Mouse (Mus musculus) midbrain, postnatal 0 days (tissue): ENCODE measurements at regions not wholly inside any gene's neighbourhood (a gene's known extent, or its start where the extent isn't known, plus 50 kb on each side); places are given as distances from the start of the nearest gene placed in this dataset.
A peak's percentile ranks its signal among the peaks of the same experiment; 100 is the strongest.

Experiments used
- ATAC-seq: fragments of 200-750 bp; cut with Nextera tagmentation; 2 replicates; pipeline ENCODE4 v1.8.0; 2017; ENCODE audit warnings: moderate number of reproducible peaks, mild to moderate bottlenecking, moderate TSS enrichment, moderate library complexity; ENCODE audit not compliant: low FRiP score
- DNase-seq: peaks from one replicate; pipeline ENCODE4 v3.0.0-alpha.2; 2015; ENCODE audit warnings: low spot score
- H3K27ac ChIP-seq: fragments of 300-500 bp; sonication (generic); 2 replicates; pipeline ENCODE4 v1.5.1; 2014; ENCODE audit warnings: low read depth, mild to moderate bottlenecking, low read length, mixed read lengths
- H3K27me3 ChIP-seq: fragments of 300-500 bp; sonication (generic); 2 replicates; pipeline ENCODE4 v1.6.1; 2014; ENCODE audit warnings: low read length, control low read depth, mixed read lengths; ENCODE audit not compliant: insufficient read depth
- H3K36me3 ChIP-seq: fragments of 300-500 bp; sonication (generic); 2 replicates; pipeline ENCODE4 v1.6.1; 2014; ENCODE audit warnings: low read length, control low read depth, mixed read lengths; ENCODE audit not compliant: insufficient read depth
- H3K4me1 ChIP-seq: fragments of 300-500 bp; sonication (generic); 2 replicates; pipeline ENCODE4 v1.6.1; 2014; ENCODE audit warnings: mild to moderate bottlenecking, control low read depth, antibody characterized with exemption, low read length, mixed read lengths; ENCODE audit not compliant: insufficient read depth
- H3K4me2 ChIP-seq: fragments of 300-500 bp; sonication (generic); 2 replicates; pipeline ENCODE4 v1.6.1; 2014; ENCODE audit warnings: low read depth, mild to moderate bottlenecking, low read length, mixed read lengths; ENCODE audit not compliant: poor library complexity, severe bottlenecking
- H3K4me3 ChIP-seq: fragments of 300-500 bp; sonication (generic); 2 replicates; pipeline ENCODE4 v1.5.1; 2014; ENCODE audit warnings: low read depth, mild to moderate bottlenecking, low read length, moderate library complexity
- H3K9ac ChIP-seq: fragments of 300-500 bp; sonication (generic); replicated peaks from 2 replicates; pipeline ENCODE4 v1.6.1; 2014; ENCODE audit warnings: mild to moderate bottlenecking, low read length, moderate library complexity, mixed read lengths; ENCODE audit not compliant: poor library complexity, severe bottlenecking
- H3K9me3 ChIP-seq: fragments of 300-500 bp; sonication (generic); 2 replicates; pipeline ENCODE4 v1.6.1; 2016; ENCODE audit warnings: low read length, control low read depth
- CTCF ChIP-seq: IDR thresholded peaks from 2 replicates; pipeline ENCODE4 v1.5.1; 2016; ENCODE audit warnings: antibody characterized with exemption, mild to moderate bottlenecking
- WGBS: fragments of 180-500 bp; shearing (Covaris S2); extraction: QIAGEN DNeasy Blood & Tissue Kit; methylation state at CpG from one replicate; pipeline ENCODE4 v1.1.7; 2014; 5-methylcytosine and 5-hydroxymethylcytosine counted together

- no peaks in the 10 kb centered on the region for H3K27me3 ChIP-seq
- no peak overlapping the region for H3K9ac ChIP-seq
- H3K4me3 ChIP-seq: no peak overlapping the region
- WGBS: 85% methylated on average over 9 of the region's 9 CpGs
- ATAC-seq (no peak), DNase-seq (no peak)
- no peak for TF ChIP-seq CTCF
- no peaks in the 10 kb centered on the region for H3K9me3 ChIP-seq
- no peaks in the 10 kb centered on the region for H3K4me1 ChIP-seq
- no peaks in the 10 kb centered on the region for H3K36me3 ChIP-seq
- H3K4me2 ChIP-seq: no peak overlapping the region
- H3K27ac ChIP-seq: no peak overlapping the region
Measured at GRCm38 (mm10) chr16:30678708-30679492, 79.4 kb downstream of the Fam43a start.

DNA sequence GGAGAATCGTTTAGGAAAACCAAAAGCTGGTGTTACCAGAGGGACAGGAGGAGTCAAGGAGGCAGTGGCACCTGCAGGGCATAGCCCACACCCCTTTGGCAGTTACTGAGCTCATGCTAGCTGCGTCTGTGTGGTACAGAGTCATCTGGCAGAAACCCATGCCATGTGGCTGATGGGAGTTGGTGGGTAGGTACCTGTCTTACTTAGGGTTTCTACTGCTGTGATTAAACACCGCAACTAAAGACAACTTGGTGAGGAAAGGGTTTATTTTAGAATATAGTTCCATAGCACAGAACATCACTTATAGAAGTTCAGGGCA lies 79.9 kb downstream of the Fam43a start:
- Histone ChIP-seq H3K4me2 (no peak overlapping the region), H3K9me3 (no peaks in the 10 kb centered on the region), H3K27me3 (no peaks in the 10 kb centered on the region), H3K4me3 (no peak overlapping the region), H3K9ac (no peak overlapping the region), H3K27ac (no peak overlapping the region), H3K4me1 (no peaks in the 10 kb centered on the region), H3K36me3 (no peaks in the 10 kb centered on the region)
- no peak for ATAC-seq
- no peak for DNase-seq
- no peak for TF ChIP-seq CTCF
- 88% methylated on average over 3 of the region's 3 CpGs for WGBS

DNA sequence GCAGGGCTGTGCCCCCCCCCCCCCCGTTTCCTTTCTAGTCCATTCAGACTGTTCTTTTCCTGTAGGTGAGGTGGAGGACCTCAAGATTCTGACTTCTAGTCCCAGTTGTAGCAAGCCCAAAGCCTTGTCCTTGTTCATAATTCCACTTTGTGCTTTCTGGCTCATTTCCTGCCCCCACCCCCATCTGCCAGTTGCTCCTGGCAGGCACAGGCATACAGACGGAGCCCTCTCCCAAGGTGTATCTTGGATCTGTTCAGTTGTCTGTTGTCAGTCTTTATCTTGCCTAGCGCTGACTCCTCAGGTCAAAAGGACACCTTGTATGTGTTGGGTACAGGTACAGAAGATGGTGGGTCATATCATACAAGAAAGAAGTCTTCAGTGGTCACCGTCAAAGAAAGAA lies 81.9 kb downstream of the Fam43a start:
- WGBS: 91% methylated on average over 3 of the region's 4 CpGs
- ATAC-seq (no peak), DNase-seq (no peak)
- Histone ChIP-seq H3K4me2 (no peak overlapping the region), H3K9me3 (no peaks in the 10 kb centered on the region), H3K9ac (no peak overlapping the region), H3K27me3 (no peaks in the 10 kb centered on the region), H3K4me3 (no peak overlapping the region), H3K4me1 (no peaks in the 10 kb centered on the region), H3K27ac (no peak overlapping the region), H3K36me3 (no peaks in the 10 kb centered on the region)
- TF ChIP-seq CTCF: no peak

- no peak overlapping the region for H3K27ac ChIP-seq
- no peak overlapping the region for H3K4me2 ChIP-seq
- DNase-seq (peak; percentile 67), ATAC-seq (no peak)
- H3K9me3 ChIP-seq: no peaks in the 10 kb centered on the region
- no peak overlapping the region for H3K4me3 ChIP-seq
- 93% methylated on average over 3 of the region's 3 CpGs for WGBS
- no peak for TF ChIP-seq CTCF
- H3K27me3 ChIP-seq: no peaks in the 10 kb centered on the region
- H3K4me1 ChIP-seq: no peaks in the 10 kb centered on the region
- no peaks in the 10 kb centered on the region for H3K36me3 ChIP-seq
- H3K9ac ChIP-seq: no peak overlapping the region
Measured at GRCm38 (mm10) chr16:30683986-30684385, 84.5 kb downstream of the Fam43a start.

DNA sequence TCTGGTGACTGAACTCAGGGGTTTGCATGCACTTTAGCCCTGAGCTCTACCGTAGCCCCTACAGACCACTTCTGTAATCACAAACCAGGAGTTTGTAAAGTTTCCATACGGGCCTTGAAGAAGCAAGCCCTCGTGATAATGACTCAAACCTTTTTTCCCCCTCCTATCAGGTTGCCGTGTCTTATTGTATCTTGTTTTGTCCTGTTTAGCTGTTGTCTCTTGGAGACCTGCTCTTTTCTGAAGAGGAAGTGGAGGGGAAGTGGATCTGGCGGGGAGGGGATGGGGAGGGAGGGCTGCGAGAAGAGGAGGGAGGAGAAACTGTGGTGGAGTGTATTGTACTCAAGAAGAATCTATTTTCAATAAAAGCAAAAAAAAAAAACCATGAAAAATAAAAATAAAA lies 87.0 kb downstream of the Fam43a start:
- H3K4me3 ChIP-seq: no peak overlapping the region
- no peak for DNase-seq
- no peak overlapping the region for H3K27ac ChIP-seq
- H3K27me3 ChIP-seq: no peaks in the 10 kb centered on the region
- no peak for TF ChIP-seq CTCF
- no peaks in the 10 kb centered on the region for H3K9me3 ChIP-seq
- whole genome bisulfite sequencing: 78% methylated on average over 6 of the region's 6 CpGs
- H3K36me3 ChIP-seq: no peaks in the 10 kb centered on the region
- no peaks in the 10 kb centered on the region for H3K4me1 ChIP-seq
- H3K4me2 ChIP-seq: no peak overlapping the region
- no peak for ATAC-seq
- no peak overlapping the region for H3K9ac ChIP-seq

DNA sequence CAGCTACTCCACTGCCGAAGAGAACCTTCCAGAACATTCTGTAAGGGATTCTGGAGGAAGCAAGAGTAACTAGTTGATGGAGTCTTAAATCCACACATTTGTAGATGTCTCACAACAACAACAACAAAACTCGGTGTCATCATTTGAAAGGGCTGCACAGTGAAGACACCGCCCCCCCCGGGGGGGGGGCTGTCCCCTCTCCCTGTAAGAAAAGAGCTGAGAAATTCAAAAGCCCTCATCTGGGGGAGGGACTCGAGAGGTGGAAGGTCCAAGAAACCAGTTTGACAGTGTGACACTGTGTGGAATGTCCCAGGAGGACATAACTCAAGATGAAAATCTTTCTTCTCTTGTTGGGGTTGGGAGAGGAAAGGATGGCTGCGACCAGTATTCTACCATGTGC lies 87.7 kb downstream of the Fam43a start:
- Histone ChIP-seq H3K36me3 (no peaks in the 10 kb centered on the region), H3K9me3 (no peaks in the 10 kb centered on the region), H3K27ac (no peak overlapping the region), H3K4me3 (no peak overlapping the region), H3K9ac (no peak overlapping the region), H3K4me1 (no peaks in the 10 kb centered on the region), H3K4me2 (no peak overlapping the region), H3K27me3 (no peaks in the 10 kb centered on the region)
- TF ChIP-seq CTCF: no peak
- 83% methylated on average over 6 of the region's 6 CpGs for WGBS
- ATAC-seq: no peak
- no peak for DNase-seq
